Mouse (Mus musculus): ENCODE measurements around the gene Lrig3. TPM values are rescaled to one million over a fixed set of nuclear protein-coding genes. Genes with fewer than 3 reads are reported as not detected.

The Lrig3 gene
- polyA plus RNA-seq, 1 experiment = not detected

DNA sequence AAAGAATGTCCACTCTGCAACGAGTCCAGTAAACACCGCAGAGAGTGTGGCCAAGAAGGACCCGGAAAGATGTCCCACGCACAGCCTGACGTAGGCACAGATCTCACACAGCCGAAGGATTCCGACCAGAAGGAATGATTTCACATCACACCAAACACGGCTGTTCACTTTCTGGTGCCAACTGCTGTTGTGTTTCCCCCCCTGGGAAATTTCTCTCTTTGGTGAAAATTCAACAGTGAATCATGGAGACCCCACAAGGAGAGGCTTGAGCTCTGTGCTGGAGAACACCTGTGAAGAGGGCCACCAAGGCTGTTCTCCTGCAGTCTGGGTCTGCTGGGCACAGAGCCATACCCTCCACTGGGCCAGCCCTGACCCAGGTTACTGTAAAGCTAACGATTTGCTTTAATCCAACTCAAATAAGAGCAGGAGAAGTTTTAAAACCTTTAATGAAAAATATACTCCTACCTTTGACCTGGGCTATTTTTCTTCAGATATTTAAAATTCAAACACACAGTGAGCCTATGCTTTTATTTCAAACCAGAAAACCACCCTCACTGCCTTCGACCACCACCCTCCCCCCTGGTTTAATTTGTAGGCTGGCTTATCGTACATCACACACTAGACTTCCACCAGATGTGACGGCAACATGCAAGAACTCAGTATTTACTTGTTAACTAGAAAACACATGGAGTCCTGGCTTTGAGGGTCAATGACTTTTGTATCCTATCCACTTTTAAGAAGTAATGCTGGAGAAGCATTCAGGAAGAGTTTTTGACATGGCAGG, 11.0 kb upstream of the Lrig3 start:
- Histone ChIP-seq H3K4me3 (replicated peaks) (no peak overlapping the region), H3K9me3 (ENCODE audit: control insufficient read depth, low read length) (peaks cover 17% of the 10 kb centered on the region), H3K27me3 (ENCODE audit: control insufficient read depth) (no peaks in the 10 kb centered on the region), H3K36me3 (ENCODE audit: control insufficient read depth) (no peaks in the 10 kb centered on the region), H3K4me1 (ENCODE audit: control insufficient read depth) (no peaks in the 10 kb centered on the region)
- TF ChIP-seq TAL1 (IDR thresholded peaks at IDR 0.05; ENCODE audit: low read length) (no peak), GATA1 (IDR thresholded peaks at IDR 0.05; ENCODE audit: low read length) (no peak)

- Histone ChIP-seq H3K9me3 (ENCODE audit: control insufficient read depth, low read length) (peaks cover 8% of the 10 kb centered on the region), H3K36me3 (ENCODE audit: control insufficient read depth) (no peaks in the 10 kb centered on the region), H3K27me3 (ENCODE audit: control insufficient read depth) (peaks cover 12% of the 10 kb centered on the region), H3K4me1 (ENCODE audit: control insufficient read depth) (peaks cover 2% of the 10 kb centered on the region), H3K4me3 (replicated peaks) (no peak overlapping the region)
- TF ChIP-seq TAL1 (IDR thresholded peaks at IDR 0.05; ENCODE audit: low read length) = no peak
- TF ChIP-seq GATA1 (IDR thresholded peaks at IDR 0.05; ENCODE audit: low read length) = no peak
Observed at GRCm38 (mm10) chr10:125961411-125962107, 4.4 kb upstream of the Lrig3 start.

- H3K27me3 ChIP-seq (ENCODE audit: control insufficient read depth) = peaks cover 30% of the 10 kb centered on the region
- H3K4me3 ChIP-seq (replicated peaks) = no peak overlapping the region
- no peaks in the 10 kb centered on the region for H3K36me3 ChIP-seq (ENCODE audit: control insufficient read depth)
- H3K4me1 ChIP-seq (ENCODE audit: control insufficient read depth) = peaks cover 2% of the 10 kb centered on the region
- H3K9me3 ChIP-seq (ENCODE audit: control insufficient read depth, low read length) = no peaks in the 10 kb centered on the region
- no peak for TF ChIP-seq TAL1 (IDR thresholded peaks at IDR 0.05; ENCODE audit: low read length)
- no peak for TF ChIP-seq GATA1 (IDR thresholded peaks at IDR 0.05; ENCODE audit: low read length)
Observed at GRCm38 (mm10) chr10:125964709-125965108, 1.3 kb upstream of the Lrig3 start.

DNA sequence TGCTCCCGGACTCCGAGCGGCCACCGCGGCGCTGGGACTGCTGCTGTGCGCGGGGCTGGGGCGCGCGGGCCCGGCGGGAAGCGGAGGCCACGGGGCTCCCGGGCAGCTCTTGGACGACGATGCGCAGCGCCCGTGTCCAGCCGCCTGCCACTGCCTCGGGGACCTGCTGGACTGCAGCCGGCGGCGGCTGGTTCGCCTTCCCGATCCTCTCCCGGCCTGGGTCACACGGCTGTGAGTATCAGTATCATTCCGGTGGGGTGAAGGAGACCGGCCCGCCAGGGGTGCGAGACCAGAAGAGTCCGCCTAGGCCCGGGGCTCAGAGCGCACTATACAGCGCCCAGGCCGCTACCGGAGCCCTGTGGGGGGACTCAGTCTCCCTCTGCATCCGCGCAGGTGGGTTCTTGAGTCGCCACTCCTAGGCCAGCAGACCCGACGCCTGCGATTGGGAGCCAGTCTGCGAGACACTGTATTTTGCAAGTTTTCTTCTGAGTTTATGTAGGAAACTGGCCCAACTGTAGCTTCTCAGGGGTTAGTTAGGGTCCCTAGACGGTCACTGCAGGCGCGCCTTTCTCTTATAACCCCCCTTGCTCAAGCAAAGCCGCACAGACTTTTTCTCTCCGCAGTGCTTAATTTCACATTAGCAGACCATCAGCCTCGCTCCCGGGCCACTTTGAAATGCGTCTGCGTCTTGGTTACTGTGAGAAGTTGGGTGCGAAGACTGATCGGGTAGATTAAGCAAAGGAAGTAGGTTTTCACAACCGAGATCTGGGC, 698 bp downstream of the Lrig3 start:
- peaks cover 2% of the 10 kb centered on the region for H3K4me1 ChIP-seq (ENCODE audit: control insufficient read depth)
- peak overlapping the region; percentile 57 for H3K4me3 ChIP-seq (replicated peaks)
- H3K36me3 ChIP-seq (ENCODE audit: control insufficient read depth) = no peaks in the 10 kb centered on the region
- no peaks in the 10 kb centered on the region for H3K9me3 ChIP-seq (ENCODE audit: control insufficient read depth, low read length)
- TF ChIP-seq TAL1 (IDR thresholded peaks at IDR 0.05; ENCODE audit: low read length) = no peak
- TF ChIP-seq GATA1 (IDR thresholded peaks at IDR 0.05; ENCODE audit: low read length) = no peak
- peaks cover 30% of the 10 kb centered on the region for H3K27me3 ChIP-seq (ENCODE audit: control insufficient read depth)

DNA sequence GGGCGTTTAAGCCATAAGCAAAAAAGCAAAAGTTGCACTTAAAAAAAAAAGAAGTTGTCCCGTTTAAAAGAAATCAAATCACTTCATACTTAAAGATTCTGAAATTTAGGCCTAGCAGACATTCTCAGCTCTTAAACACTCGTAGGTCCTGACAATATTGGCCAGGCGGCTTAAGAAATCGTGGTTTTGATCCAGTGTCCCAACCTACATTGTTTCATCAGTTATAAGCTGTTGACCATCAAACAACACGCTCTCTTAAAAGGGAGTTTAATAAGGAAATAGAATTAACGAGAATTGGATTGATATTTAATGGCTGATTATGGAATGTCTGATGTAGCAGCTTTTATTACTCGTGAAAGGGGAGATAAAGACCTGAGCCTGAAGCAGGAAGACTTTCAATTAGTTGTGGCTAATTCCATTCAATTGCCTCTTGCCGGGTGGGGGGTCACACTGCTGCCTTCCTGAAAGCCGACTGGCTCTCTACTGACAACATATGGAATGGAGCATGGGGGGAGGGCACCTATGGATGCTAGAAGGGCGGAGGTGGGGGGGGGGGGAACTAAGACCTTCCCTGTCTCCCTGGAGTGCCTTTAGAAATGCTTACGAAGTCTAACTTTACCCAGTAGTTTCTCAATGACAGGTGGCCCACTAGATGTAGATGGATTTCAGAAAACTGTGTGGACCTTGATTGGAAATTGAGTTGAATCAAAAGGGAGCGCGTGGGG, 1.6 kb downstream of the Lrig3 start:
- H3K9me3 ChIP-seq (ENCODE audit: control insufficient read depth, low read length) = no peaks in the 10 kb centered on the region
- peaks cover 2% of the 10 kb centered on the region for H3K4me1 ChIP-seq (ENCODE audit: control insufficient read depth)
- peaks cover 30% of the 10 kb centered on the region for H3K27me3 ChIP-seq (ENCODE audit: control insufficient read depth)
- TF ChIP-seq TAL1 (IDR thresholded peaks at IDR 0.05; ENCODE audit: low read length) = no peak
- no peak for TF ChIP-seq GATA1 (IDR thresholded peaks at IDR 0.05; ENCODE audit: low read length)
- no peak overlapping the region for H3K4me3 ChIP-seq (replicated peaks)
- no peaks in the 10 kb centered on the region for H3K36me3 ChIP-seq (ENCODE audit: control insufficient read depth)

DNA sequence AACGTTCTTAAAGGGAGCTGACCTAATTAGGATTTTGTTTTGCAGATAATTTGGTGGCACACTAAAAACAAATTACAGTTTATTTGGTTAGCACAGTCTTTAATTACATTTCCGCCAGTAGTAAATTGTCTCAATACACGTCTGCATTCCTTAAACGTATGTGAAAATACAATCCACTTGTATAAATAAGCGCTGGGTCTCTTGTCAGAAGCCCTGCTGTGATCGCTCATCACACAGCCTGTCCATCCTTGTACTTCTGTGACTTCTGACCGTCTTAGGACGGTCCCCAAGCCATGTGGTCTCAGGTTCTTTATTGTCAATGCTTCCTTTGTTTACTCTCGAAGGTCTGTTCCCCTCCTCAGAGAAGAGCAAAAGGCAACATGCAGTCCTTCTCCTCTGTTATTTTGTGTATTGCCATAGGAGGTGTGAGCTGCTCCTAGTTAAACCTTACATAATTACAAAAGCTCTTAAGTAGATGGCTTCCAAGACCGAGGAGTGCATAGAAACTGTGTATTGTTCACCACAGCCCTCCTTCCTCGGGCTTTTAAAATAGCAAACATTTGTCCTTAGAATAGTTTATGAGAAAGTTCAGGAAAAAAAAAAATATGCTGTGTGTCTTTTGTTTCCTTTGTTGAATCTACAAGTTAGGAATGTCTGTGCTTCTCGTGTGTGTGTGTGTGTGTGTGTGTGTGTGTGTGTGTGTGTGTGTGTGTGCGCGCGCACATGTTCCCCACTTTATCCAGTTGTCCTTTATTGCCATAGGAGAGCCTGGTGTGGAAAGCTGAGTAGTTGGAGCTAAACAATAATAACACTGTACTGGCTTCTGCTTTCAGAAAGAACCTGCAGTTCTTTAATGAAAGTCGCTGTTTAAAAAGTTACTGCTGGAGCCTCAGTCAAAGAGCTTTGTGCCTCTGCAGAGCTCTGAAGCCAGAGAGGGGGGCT, 2.5 kb downstream of the Lrig3 start:
- TF ChIP-seq TAL1 (IDR thresholded peaks at IDR 0.05; ENCODE audit: low read length) (no peak), GATA1 (IDR thresholded peaks at IDR 0.05; ENCODE audit: low read length) (no peak)
- Histone ChIP-seq H3K27me3 (ENCODE audit: control insufficient read depth) (peaks cover 30% of the 10 kb centered on the region), H3K4me1 (ENCODE audit: control insufficient read depth) (peaks cover 2% of the 10 kb centered on the region), H3K9me3 (ENCODE audit: control insufficient read depth, low read length) (no peaks in the 10 kb centered on the region), H3K4me3 (replicated peaks) (no peak overlapping the region), H3K36me3 (ENCODE audit: control insufficient read depth) (no peaks in the 10 kb centered on the region)

DNA sequence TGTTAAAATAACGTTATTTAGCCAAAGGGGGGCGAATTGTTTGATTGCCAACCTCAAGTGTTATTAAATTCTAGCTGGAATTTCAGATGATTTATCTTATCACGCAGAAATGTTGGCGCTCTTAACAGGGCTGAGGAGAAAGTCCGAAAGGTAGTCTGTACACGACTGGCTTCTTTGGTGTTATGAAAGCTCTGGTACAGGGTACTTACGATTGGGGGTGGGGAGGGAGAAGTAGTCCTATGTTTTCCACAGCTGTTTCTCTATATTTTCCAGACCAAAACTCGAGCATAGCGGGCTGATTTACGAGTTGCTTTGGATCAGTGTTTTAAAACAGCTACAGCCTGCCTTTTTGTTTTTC, 3.1 kb downstream of the Lrig3 start:
- Histone ChIP-seq H3K4me3 (replicated peaks) (no peak overlapping the region), H3K27me3 (ENCODE audit: control insufficient read depth) (peaks cover 30% of the 10 kb centered on the region), H3K36me3 (ENCODE audit: control insufficient read depth) (no peaks in the 10 kb centered on the region), H3K9me3 (ENCODE audit: control insufficient read depth, low read length) (no peaks in the 10 kb centered on the region), H3K4me1 (ENCODE audit: control insufficient read depth) (peaks cover 2% of the 10 kb centered on the region)
- no peak for TF ChIP-seq TAL1 (IDR thresholded peaks at IDR 0.05; ENCODE audit: low read length)
- TF ChIP-seq GATA1 (IDR thresholded peaks at IDR 0.05; ENCODE audit: low read length) = no peak

DNA sequence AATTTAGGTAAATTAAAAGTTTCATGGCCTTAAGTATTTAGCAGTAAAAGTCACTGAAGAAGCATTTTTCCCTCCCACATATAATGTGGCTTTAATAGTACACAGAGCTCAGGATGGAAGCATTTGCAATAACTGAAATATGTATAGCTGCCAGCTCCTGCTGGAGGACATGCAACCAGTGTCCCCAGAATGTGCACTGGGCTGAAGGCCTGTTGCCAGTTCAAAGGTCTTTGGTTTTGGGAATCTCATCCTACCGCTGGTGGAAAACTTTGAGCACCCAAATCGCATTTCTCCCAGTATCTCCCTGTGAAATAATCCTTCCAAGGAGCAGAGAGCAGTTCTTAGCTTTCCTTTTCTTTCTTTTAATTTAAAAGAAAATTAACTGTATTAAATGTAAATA, 4.1 kb downstream of the Lrig3 start:
- H3K4me1 ChIP-seq (ENCODE audit: control insufficient read depth) = peaks cover 2% of the 10 kb centered on the region
- no peaks in the 10 kb centered on the region for H3K9me3 ChIP-seq (ENCODE audit: control insufficient read depth, low read length)
- H3K27me3 ChIP-seq (ENCODE audit: control insufficient read depth) = peaks cover 30% of the 10 kb centered on the region
- TF ChIP-seq GATA1 (IDR thresholded peaks at IDR 0.05; ENCODE audit: low read length) (no peak), TAL1 (IDR thresholded peaks at IDR 0.05; ENCODE audit: low read length) (no peak)
- no peak overlapping the region for H3K4me3 ChIP-seq (replicated peaks)
- no peaks in the 10 kb centered on the region for H3K36me3 ChIP-seq (ENCODE audit: control insufficient read depth)
